Mouse (Mus musculus): ENCODE measurements around the gene Ldhal6b.

DNA sequence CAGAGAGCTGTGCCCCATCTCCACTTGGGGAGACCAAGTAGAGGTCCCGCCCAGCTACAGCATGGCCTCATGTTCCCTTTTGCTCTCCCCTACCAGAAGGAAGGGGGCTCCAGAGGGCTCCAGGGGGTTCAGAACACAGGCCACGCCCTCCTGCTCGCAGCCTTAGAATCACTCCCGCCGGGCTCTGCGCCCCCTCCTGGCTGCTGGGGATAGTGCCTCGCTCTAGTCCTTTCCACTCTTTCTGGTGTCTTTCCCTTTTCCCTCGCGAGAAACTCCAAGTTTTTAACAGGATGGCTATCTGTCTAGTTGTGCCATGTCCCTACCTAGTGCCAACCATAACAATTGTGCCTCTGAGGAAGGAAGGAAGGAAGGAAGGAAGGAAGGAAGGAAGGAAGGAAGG lies 16.5 kb downstream of the Ldhal6b start:
- TF ChIP-seq CTCF (IDR thresholded peaks at IDR 0.05; ENCODE audit: control insufficient read depth, insufficient read depth, insufficient read length), result peak; percentile 88
- TF ChIP-seq USF1 (IDR thresholded peaks at IDR 0.05; ENCODE audit: low read depth), result no peak
- no peak for TF ChIP-seq MAX (IDR thresholded peaks at IDR 0.05)
- TF ChIP-seq MYOD1 (IDR thresholded peaks at IDR 0.05; ENCODE audit: control insufficient read depth, insufficient read length, low read depth), result no peak
- no peak for TF ChIP-seq MYOG (IDR thresholded peaks at IDR 0.05; ENCODE audit: control insufficient read depth, extremely low read depth, insufficient read length)
- no peak for TF ChIP-seq FOSL1 (IDR thresholded peaks at IDR 0.05; ENCODE audit: insufficient read depth, low read length, poor library complexity, severe bottlenecking)
- TF ChIP-seq CEBPB (IDR thresholded peaks at IDR 0.05; ENCODE audit: low read depth), result no peak
